Mouse (Mus musculus): ENCODE data around the gene Ece1. TPM values are rescaled to one million over a fixed set of nuclear protein-coding genes. Genes with fewer than 3 reads are reported as not detected.

Gene Ece1
- total and polyA plus RNA-seq, 2 experiments from 2014 or later = 23.7 to 36.3 TPM

- WGBS = 48% methylated on average over 10 of the region's 10 CpGs
Measured at GRCm38 (mm10) chr4:137865221-137865641, 3.2 kb downstream of the Ece1 start.

GRCm38 (mm10) chr4:137866206-137866863, 4.3 kb downstream of the Ece1 start:
- Histone ChIP-seq H3K4me1 (ENCODE audit: insufficient read depth, low read length) (peaks cover 34% of the 10 kb centered on the region), H3K27ac (ENCODE audit: low read depth, low read length) (peak overlapping the region; percentile 44), H3K36me3 (ENCODE audit: insufficient read depth, low read length) (no peaks in the 10 kb centered on the region), H3K9me3 (ENCODE audit: low read length) (no peaks in the 10 kb centered on the region), H3K4me2 (ENCODE audit: low read depth, low read length, poor library complexity, severe bottlenecking) (peak overlapping the region; percentile 39), H3K9ac (replicated peaks; ENCODE audit: low read length, poor library complexity, severe bottlenecking) (no peak overlapping the region), H3K4me3 (ENCODE audit: low read depth, low read length) (no peak overlapping the region; the same call in 1 of the 2 replicates), H3K27me3 (ENCODE audit: insufficient read depth, low read length) (no peaks in the 10 kb centered on the region)
- no peak for TF ChIP-seq CTCF (IDR thresholded peaks at IDR 0.05)
- WGBS = 26% methylated on average over 19 of the region's 19 CpGs
- DNase-seq (ENCODE audit: low spot score) (peak; percentile 73), ATAC-seq (ENCODE audit: low FRiP score) (peak; percentile 42)

More at GRCm38 (mm10) chr4:137865221-137865641, 3.2 kb downstream of the Ece1 start:
- Histone ChIP-seq H3K27me3 (ENCODE audit: insufficient read depth, low read length) (no peaks in the 10 kb centered on the region), H3K4me2 (ENCODE audit: low read depth, low read length, poor library complexity, severe bottlenecking) (peak overlapping the region; percentile 41), H3K9ac (replicated peaks; ENCODE audit: low read length, poor library complexity, severe bottlenecking) (peak overlapping the region; percentile 48; the same call in 1 of the 2 replicates), H3K9me3 (ENCODE audit: low read length) (no peaks in the 10 kb centered on the region), H3K27ac (ENCODE audit: low read depth, low read length) (0 out of 2 replicates have a peak overlapping the region, but pooled peaks have one; percentile 44), H3K36me3 (ENCODE audit: insufficient read depth, low read length) (no peaks in the 10 kb centered on the region), H3K4me3 (ENCODE audit: low read depth, low read length) (peak overlapping the region; percentile 13; the same call in 1 of the 2 replicates), H3K4me1 (ENCODE audit: insufficient read depth, low read length) (peaks cover 34% of the 10 kb centered on the region)
- TF ChIP-seq CTCF (IDR thresholded peaks at IDR 0.05) = no peak
- DNase-seq (ENCODE audit: low spot score) = no peak
- no peak for ATAC-seq (ENCODE audit: low FRiP score)

- no peak overlapping the region for H3K4me2 ChIP-seq (ENCODE audit: low read depth, low read length, poor library complexity, severe bottlenecking)
- DNase-seq (ENCODE audit: low spot score) (no peak), ATAC-seq (ENCODE audit: low FRiP score) (no peak)
- WGBS = 68% methylated on average over 4 of the region's 4 CpGs
- H3K4me1 ChIP-seq (ENCODE audit: insufficient read depth, low read length) = peaks cover 34% of the 10 kb centered on the region
- H3K27ac ChIP-seq (ENCODE audit: low read depth, low read length) = no peak overlapping the region
- no peaks in the 10 kb centered on the region for H3K9me3 ChIP-seq (ENCODE audit: low read length)
- H3K9ac ChIP-seq (replicated peaks; ENCODE audit: low read length, poor library complexity, severe bottlenecking) = no peak overlapping the region
- no peak overlapping the region for H3K4me3 ChIP-seq (ENCODE audit: low read depth, low read length)
- no peaks in the 10 kb centered on the region for H3K36me3 ChIP-seq (ENCODE audit: insufficient read depth, low read length)
- H3K27me3 ChIP-seq (ENCODE audit: insufficient read depth, low read length) = no peaks in the 10 kb centered on the region
- TF ChIP-seq CTCF (IDR thresholded peaks at IDR 0.05) = no peak
Measured at GRCm38 (mm10) chr4:137867225-137867624, 5.2 kb downstream of the Ece1 start.

- Histone ChIP-seq H3K9me3 (ENCODE audit: low read length) (no peaks in the 10 kb centered on the region), H3K4me2 (ENCODE audit: low read depth, low read length, poor library complexity, severe bottlenecking) (no peak overlapping the region), H3K27ac (ENCODE audit: low read depth, low read length) (no peak overlapping the region), H3K4me1 (ENCODE audit: insufficient read depth, low read length) (peaks cover 34% of the 10 kb centered on the region), H3K27me3 (ENCODE audit: insufficient read depth, low read length) (no peaks in the 10 kb centered on the region), H3K4me3 (ENCODE audit: low read depth, low read length) (no peak overlapping the region), H3K36me3 (ENCODE audit: insufficient read depth, low read length) (no peaks in the 10 kb centered on the region), H3K9ac (replicated peaks; ENCODE audit: low read length, poor library complexity, severe bottlenecking) (no peak overlapping the region)
- DNase-seq (ENCODE audit: low spot score) = no peak
- 0 out of 2 replicates have a peak, but pooled peaks have one; percentile 3 for TF ChIP-seq CTCF (IDR thresholded peaks at IDR 0.05)
- 82% methylated on average over 13 of the region's 13 CpGs for WGBS
- ATAC-seq (ENCODE audit: low FRiP score) = no peak
Measured at GRCm38 (mm10) chr4:137867675-137868257, 5.7 kb downstream of the Ece1 start.

- no peak overlapping the region for H3K4me3 ChIP-seq (ENCODE audit: low read depth, low read length)
- no peaks in the 10 kb centered on the region for H3K9me3 ChIP-seq (ENCODE audit: low read length)
- TF ChIP-seq CTCF (IDR thresholded peaks at IDR 0.05) = no peak
- ATAC-seq (ENCODE audit: low FRiP score) = no peak
- H3K9ac ChIP-seq (replicated peaks; ENCODE audit: low read length, poor library complexity, severe bottlenecking) = no peak overlapping the region
- no peak overlapping the region for H3K27ac ChIP-seq (ENCODE audit: low read depth, low read length)
- no peak for DNase-seq (ENCODE audit: low spot score)
- no peaks in the 10 kb centered on the region for H3K27me3 ChIP-seq (ENCODE audit: insufficient read depth, low read length)
- H3K36me3 ChIP-seq (ENCODE audit: insufficient read depth, low read length) = no peaks in the 10 kb centered on the region
- H3K4me2 ChIP-seq (ENCODE audit: low read depth, low read length, poor library complexity, severe bottlenecking) = no peak overlapping the region
- peaks cover 25% of the 10 kb centered on the region for H3K4me1 ChIP-seq (ENCODE audit: insufficient read depth, low read length)
- WGBS = 50% methylated on average over 16 of the region's 16 CpGs
Measured at GRCm38 (mm10) chr4:137869667-137870274, 7.7 kb downstream of the Ece1 start.

GRCm38 (mm10) chr4:137870979-137871378, 8.9 kb downstream of the Ece1 start:
- H3K9ac ChIP-seq (replicated peaks; ENCODE audit: low read length, poor library complexity, severe bottlenecking) = no peak overlapping the region
- no peaks in the 10 kb centered on the region for H3K9me3 ChIP-seq (ENCODE audit: low read length)
- 83% methylated on average over 4 of the region's 4 CpGs for WGBS
- H3K4me3 ChIP-seq (ENCODE audit: low read depth, low read length) = no peak overlapping the region
- ATAC-seq (ENCODE audit: low FRiP score) (no peak), DNase-seq (ENCODE audit: low spot score) (no peak)
- no peaks in the 10 kb centered on the region for H3K36me3 ChIP-seq (ENCODE audit: insufficient read depth, low read length)
- no peaks in the 10 kb centered on the region for H3K27me3 ChIP-seq (ENCODE audit: insufficient read depth, low read length)
- no peak overlapping the region for H3K4me2 ChIP-seq (ENCODE audit: low read depth, low read length, poor library complexity, severe bottlenecking)
- H3K27ac ChIP-seq (ENCODE audit: low read depth, low read length) = no peak overlapping the region
- peaks cover 13% of the 10 kb centered on the region for H3K4me1 ChIP-seq (ENCODE audit: insufficient read depth, low read length)
- peak; percentile 27; the same call in 1 of the 2 replicates for TF ChIP-seq CTCF (IDR thresholded peaks at IDR 0.05)
